Mouse (Mus musculus) macrophage (primary cell): ENCODE measurements at regions not wholly inside any gene's neighbourhood (a gene's known extent, or its start where the extent isn't known, plus 50 kb on each side); places are given as distances from the start of the nearest gene placed in this dataset.
A peak's percentile ranks its signal among the peaks of the same experiment; 100 is the strongest.

Experiments used
- H3K27ac ChIP-seq: fragments of 350-480 bp; formaldehyde crosslinking; 2 replicates; pipeline ENCODE4 v1.9.0; 2021
- H3K36me3 ChIP-seq: fragments of 350-480 bp; formaldehyde crosslinking; 2 replicates; pipeline ENCODE4 v1.9.0; 2021; ENCODE audit errors: inconsistent target
- H3K4me3 ChIP-seq: fragments of 350-480 bp; formaldehyde crosslinking; 2 replicates; pipeline ENCODE4 v1.9.0; 2021; ENCODE audit errors: inconsistent target
- H3K79me2 ChIP-seq: fragments of 350-480 bp; formaldehyde crosslinking; 2 replicates; pipeline ENCODE4 v1.9.0; 2021; ENCODE audit errors: inconsistent target
- WGBS: methylation state at CpG from one replicate; pipeline ENCODE4 v1.1.7; 2026; ENCODE audit warnings: inconsistent platforms; ENCODE audit not compliant: missing documents; 5-methylcytosine and 5-hydroxymethylcytosine counted together

DNA sequence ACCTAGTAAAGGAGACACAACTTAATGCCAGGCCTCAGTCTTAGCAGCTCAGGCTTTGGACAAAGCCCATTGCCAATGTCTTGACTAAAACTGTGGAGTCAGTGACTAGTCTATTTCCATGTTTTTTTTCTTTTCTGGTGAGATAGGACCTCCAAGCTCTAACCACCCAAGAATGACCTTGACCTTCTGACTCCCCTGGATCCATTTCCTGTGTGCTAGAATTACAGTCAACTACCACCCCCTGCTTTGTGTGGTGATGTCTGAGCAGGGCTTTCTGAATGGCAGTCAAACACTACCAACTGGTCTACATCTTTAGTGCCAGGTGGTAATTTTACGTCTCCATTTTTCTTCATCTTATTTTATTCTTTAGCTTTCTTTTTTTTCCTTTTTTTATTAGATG, 51.3 kb upstream of the Rnf138rt1 start:
- WGBS, result 100% methylated on average over 1 of the region's 1 CpGs
- Histone ChIP-seq H3K4me3 (no peak overlapping the region), H3K36me3 (no peaks in the 10 kb centered on the region), H3K79me2 (no peaks in the 10 kb centered on the region), H3K27ac (no peak overlapping the region)

GRCm38 (mm10) chrX:163814806-163815205, 53.7 kb upstream of the Rnf138rt1 start:
- Histone ChIP-seq H3K4me3 (no peak overlapping the region), H3K79me2 (no peaks in the 10 kb centered on the region), H3K36me3 (no peaks in the 10 kb centered on the region), H3K27ac (no peak overlapping the region)
- 33% methylated on average over 1 of the region's 1 CpGs for WGBS

DNA sequence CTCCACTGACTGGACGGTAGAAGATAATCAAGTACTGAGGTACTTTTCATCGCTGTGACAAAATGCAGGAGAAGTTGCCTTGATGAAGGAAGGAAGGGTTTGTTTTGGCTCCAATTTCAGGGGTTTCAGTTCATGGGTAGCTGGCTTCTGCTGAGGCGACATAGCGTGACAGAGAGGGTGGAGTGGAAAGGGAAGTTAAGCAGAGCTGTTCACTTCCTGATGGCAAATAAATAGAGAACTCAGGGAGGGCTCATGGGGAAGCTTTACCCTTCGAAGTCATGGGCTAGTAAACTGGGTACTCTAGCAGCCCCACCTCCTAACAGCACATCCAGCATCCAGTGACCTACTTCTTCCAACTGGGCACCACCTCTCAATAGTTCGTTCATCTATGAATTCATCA, 61.2 kb upstream of the Rnf138rt1 start:
- Histone ChIP-seq H3K27ac (no peak overlapping the region), H3K79me2 (no peaks in the 10 kb centered on the region)
- 66% methylated on average over 6 of the region's 6 CpGs for whole genome bisulfite sequencing

GRCm38 (mm10) chrX:163827461-163827860, 66.3 kb upstream of the Rnf138rt1 start:
- Histone ChIP-seq H3K4me3 (no peak overlapping the region), H3K27ac (peak overlapping the region; percentile 46)
- 72% methylated on average over 2 of the region's 3 CpGs for WGBS

More for the DNA sequence above, 61.2 kb upstream of the Rnf138rt1 start:
- no peaks in the 10 kb centered on the region for H3K36me3 ChIP-seq
- no peak overlapping the region for H3K4me3 ChIP-seq

GRCm38 (mm10) chrX:163845408-163845807, 63.4 kb upstream of the Ap1s2 start:
- no peak overlapping the region for H3K27ac ChIP-seq
- 44% methylated on average over 1 of the region's 1 CpGs for WGBS
- no peak overlapping the region for H3K4me3 ChIP-seq
- no peaks in the 10 kb centered on the region for H3K79me2 ChIP-seq
- no peaks in the 10 kb centered on the region for H3K36me3 ChIP-seq

More at GRCm38 (mm10) chrX:163827461-163827860, 66.3 kb upstream of the Rnf138rt1 start:
- no peaks in the 10 kb centered on the region for H3K36me3 ChIP-seq
- no peaks in the 10 kb centered on the region for H3K79me2 ChIP-seq

- Histone ChIP-seq H3K27ac (no peak overlapping the region), H3K4me3 (no peak overlapping the region), H3K79me2 (no peaks in the 10 kb centered on the region), H3K36me3 (no peaks in the 10 kb centered on the region)
- WGBS, result 93% methylated on average over 3 of the region's 3 CpGs
These were observed 61.9 kb upstream of the Ap1s2 start for GRCm38 (mm10) chrX:163846890-163847289.

DNA sequence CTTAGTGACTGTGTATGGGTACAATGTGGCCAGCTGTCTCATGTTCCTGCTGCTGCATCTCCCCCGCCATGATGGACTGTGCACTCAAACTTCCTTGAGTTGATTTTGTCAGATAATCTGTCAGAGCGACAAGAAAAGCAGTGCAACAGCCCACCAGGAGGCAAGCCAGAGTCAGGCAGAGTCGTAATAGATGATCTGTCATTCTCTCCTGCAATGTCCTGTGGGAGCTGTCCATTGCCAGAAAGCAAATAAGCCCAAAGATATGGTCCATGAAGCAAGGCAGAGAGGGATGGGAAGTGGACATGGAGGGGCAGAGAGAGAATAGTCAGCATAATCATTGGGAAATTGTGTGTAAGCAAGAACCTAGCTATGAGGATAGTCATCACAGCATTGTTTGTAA, 61.2 kb upstream of the Ap1s2 start:
- Histone ChIP-seq H3K4me3 (no peak overlapping the region), H3K79me2 (no peaks in the 10 kb centered on the region), H3K27ac (no peak overlapping the region), H3K36me3 (no peaks in the 10 kb centered on the region)
- WGBS, result 84% methylated on average over 3 of the region's 3 CpGs

- H3K36me3 ChIP-seq, result no peaks in the 10 kb centered on the region
- H3K27ac ChIP-seq, result no peak overlapping the region
- 77% methylated on average over 7 of the region's 8 CpGs for WGBS
- no peaks in the 10 kb centered on the region for H3K79me2 ChIP-seq
- H3K4me3 ChIP-seq, result no peak overlapping the region
These were observed 60.2 kb upstream of the Ap1s2 start for GRCm38 (mm10) chrX:163848510-163849199.

- H3K36me3 ChIP-seq, result no peaks in the 10 kb centered on the region
- 44% methylated on average over 4 of the region's 4 CpGs for WGBS
- H3K27ac ChIP-seq, result no peak overlapping the region
- H3K79me2 ChIP-seq, result no peaks in the 10 kb centered on the region
- H3K4me3 ChIP-seq, result no peak overlapping the region
These were observed 57.8 kb upstream of the Ap1s2 start for GRCm38 (mm10) chrX:163850915-163851599.

DNA sequence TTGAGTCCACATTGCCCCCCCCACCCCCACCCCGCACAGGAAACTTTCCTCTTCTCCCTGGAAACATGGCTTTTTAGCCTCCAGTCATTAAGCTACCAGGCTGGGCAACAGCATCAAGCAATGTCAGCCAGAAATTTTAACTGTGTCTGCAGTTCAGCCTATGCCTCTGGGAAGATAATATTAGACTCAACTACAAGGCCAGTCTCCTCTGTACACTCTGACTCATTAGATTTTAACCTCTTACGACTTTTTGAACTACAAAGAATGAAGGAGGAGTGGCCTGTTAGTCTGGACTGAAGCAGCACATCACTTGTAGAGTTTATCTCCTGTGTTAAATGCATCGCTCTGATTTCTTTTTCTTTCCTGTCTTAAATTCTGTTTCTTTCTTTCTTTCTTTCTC, 50.3 kb upstream of the Ap1s2 start:
- no peaks in the 10 kb centered on the region for H3K79me2 ChIP-seq
- 69% methylated on average over 3 of the region's 3 CpGs for WGBS
- H3K4me3 ChIP-seq, result no peak overlapping the region
- no peak overlapping the region for H3K27ac ChIP-seq
- H3K36me3 ChIP-seq, result no peaks in the 10 kb centered on the region
